Mouse (Mus musculus) central nervous system, embryonic 18 days (tissue): ENCODE data around the gene Gm14190. TPM values are rescaled to one million over a fixed set of nuclear protein-coding genes. Genes with fewer than 3 reads are reported as not detected.

Experiments used
- polyA plus RNA-seq: library from polyadenylated mRNA; depleted of rRNA; stranded (reverse); fragments of >200 nt; gene quantifications from 2 replicates; pipeline ENCODE4 v1.2.3, GENCODE M21; 2012; rRNA removed

Gm14190 gene
- not detected in 2 replicates for polyA plus RNA-seq

GRCm38 (mm10) chr11:99690463-99690862 lies at the start of gene Gm14190:
Gene Gm14190, minus strand, starts transcription at chr11:99690740.

DNA sequence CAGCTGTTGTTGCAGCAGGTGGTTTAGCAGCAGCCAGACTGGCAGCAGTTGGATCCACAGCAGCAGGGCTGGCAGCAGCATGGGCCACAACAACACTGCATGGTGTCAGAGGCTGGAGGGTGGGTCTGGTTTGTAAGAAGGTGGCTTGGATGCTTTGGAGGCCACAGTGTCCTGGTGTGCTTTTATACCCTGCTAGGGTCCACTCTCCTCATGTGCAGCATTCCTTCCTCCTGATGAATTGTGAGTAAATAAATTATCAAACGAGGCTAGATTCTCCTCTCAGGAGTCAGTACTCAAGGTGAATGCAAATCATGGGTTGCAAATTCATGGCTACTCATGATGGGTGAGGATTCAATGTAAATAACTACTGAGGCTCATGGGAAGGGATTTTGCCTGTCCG lies 43.6 kb upstream of the Gm14190 start, which contains the start of gene Gm14180:
TSS of gene Gm14180 (minus strand) at position 101 of the 400 bp plus-strand sequence.

GRCm38 (mm10) chr11:99665860-99666259 lies 24.7 kb downstream of the Gm14190 start, which contains the start of gene Krtap4-6:
Gene Krtap4-6, minus strand, starts transcription at chr11:99665960.

GRCm38 (mm10) chr11:99658467-99659010 lies 32.0 kb downstream of the Gm14190 start, which contains the start of gene Gm11563:
Gene Gm11563, minus strand, starts transcription at chr11:99658960.

DNA sequence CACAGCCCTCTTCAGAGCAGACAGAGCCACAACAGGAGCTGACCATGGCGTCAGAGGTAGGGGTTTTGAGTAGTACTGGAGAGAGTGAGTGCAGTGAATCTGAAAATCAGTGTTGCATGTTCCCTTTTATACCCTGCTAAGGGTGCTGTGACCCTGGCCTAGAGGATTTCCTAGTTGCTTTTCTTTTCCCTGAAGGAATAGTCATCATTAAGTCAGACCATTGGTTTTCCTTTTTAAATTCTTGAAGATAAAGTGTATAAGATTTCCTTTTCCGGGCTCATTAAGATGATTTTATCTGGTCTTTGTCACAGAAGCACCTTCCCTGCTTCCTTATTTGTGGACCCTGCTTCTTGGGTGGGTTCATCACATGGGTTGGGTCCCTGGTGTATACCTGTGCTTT lies 40.4 kb downstream of the Gm14190 start, which contains the start of gene Gm11555:
TSS of gene Gm11555 (minus strand) at position 101 of the 400 bp plus-strand sequence.

DNA sequence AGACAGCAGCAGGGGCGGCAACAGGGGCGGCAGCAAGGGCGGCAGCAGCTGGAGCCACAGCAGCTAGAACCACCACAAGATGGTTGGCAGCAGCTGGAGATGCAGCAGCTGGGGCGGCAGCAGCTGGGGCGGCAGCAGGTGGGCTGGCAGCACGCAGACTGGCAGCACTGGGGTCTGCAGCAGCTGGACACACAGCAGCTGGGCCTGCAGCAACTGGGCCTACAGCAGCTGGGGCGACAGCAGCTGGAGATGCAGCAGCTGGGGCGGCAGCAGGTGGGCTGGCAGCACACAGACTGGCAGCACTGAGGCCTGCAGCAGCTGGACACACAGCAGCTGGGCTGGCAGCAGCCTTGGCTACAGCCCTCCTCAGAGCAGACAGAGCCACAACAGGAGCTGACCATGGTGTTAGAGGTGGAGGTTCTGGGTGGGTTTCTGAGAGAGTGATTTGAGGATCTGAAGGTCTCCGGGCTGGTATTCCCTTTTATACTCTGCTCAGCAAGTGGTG lies 46.9 kb downstream of the Gm14190 start, which contains the start of gene Krtap4-7:
TSS of gene Krtap4-7 (minus strand) at position 455 of the 505 bp plus-strand sequence.

Other genes starting within 250 kb of the Gm14190 start
- gene Krt23, start 197.6 kb downstream of the Gm14190 start, polyA plus RNA-seq = 0.06 and 0.16 TPM in 2 replicates
- not detected in 2 replicates for gene Krt39, start 169.4 kb downstream of the Gm14190 start, polyA plus RNA-seq
- not detected in 2 replicates for gene Krt40, start 147.6 kb downstream of the Gm14190 start, polyA plus RNA-seq
- gene Krtap3-3, start 139.9 kb downstream of the Gm14190 start, polyA plus RNA-seq = not detected in 2 replicates
- not detected in 2 replicates for gene Krtap3-2, start 133.9 kb downstream of the Gm14190 start, polyA plus RNA-seq
- not detected in 2 replicates for gene Gm11939, start 131.3 kb downstream of the Gm14190 start, polyA plus RNA-seq
- not detected in 2 replicates for gene Krtap3-1, start 124.1 kb downstream of the Gm14190 start, polyA plus RNA-seq
- gene Krtap1-5, start 109.7 kb downstream of the Gm14190 start, polyA plus RNA-seq = not detected in 2 replicates
- gene Krtap1-4, start 107.1 kb downstream of the Gm14190 start, polyA plus RNA-seq = not detected in 2 replicates
- gene Krtap1-3, start 99.4 kb downstream of the Gm14190 start, polyA plus RNA-seq = not detected in 2 replicates
- not detected in 2 replicates for gene Krtap9-3, start 92.6 kb downstream of the Gm14190 start, polyA plus RNA-seq
- gene Gm11938, start 87.4 kb downstream of the Gm14190 start, polyA plus RNA-seq = not detected in 2 replicates
- not detected in 2 replicates for gene Gm11937, start 80.6 kb downstream of the Gm14190 start, polyA plus RNA-seq
- not detected in 2 replicates for gene Krtap2-4, start 75.9 kb downstream of the Gm14190 start, polyA plus RNA-seq
- not detected in 2 replicates for gene Gm11562, start 70.3 kb downstream of the Gm14190 start, polyA plus RNA-seq
- not detected in 2 replicates for gene Krtap4-1, start 62.5 kb downstream of the Gm14190 start, polyA plus RNA-seq
- not detected in 2 replicates for gene Krtap4-2, start 55.7 kb downstream of the Gm14190 start, polyA plus RNA-seq
- not detected in 2 replicates for gene Krtap4-7, start 46.7 kb downstream of the Gm14190 start, polyA plus RNA-seq
- gene Gm11555, start 40.5 kb downstream of the Gm14190 start, polyA plus RNA-seq = not detected in 2 replicates
- not detected in 2 replicates for gene Gm11563, start 31.8 kb downstream of the Gm14190 start, polyA plus RNA-seq
- not detected in 2 replicates for gene Krtap4-6, start 24.8 kb downstream of the Gm14190 start, polyA plus RNA-seq
- not detected in 2 replicates for gene Gm14180, start 43.5 kb upstream of the Gm14190 start, polyA plus RNA-seq
- not detected in 2 replicates for gene Gm11595, start 82.2 kb upstream of the Gm14190 start, polyA plus RNA-seq
- not detected in 2 replicates for gene Krtap4-8, start 90.0 kb upstream of the Gm14190 start, polyA plus RNA-seq
- gene Krtap4-9, start 94.5 kb upstream of the Gm14190 start, polyA plus RNA-seq = not detected in 2 replicates
- gene Gm11596, start 102.7 kb upstream of the Gm14190 start, polyA plus RNA-seq = not detected in 2 replicates
- 0.07 TPM in 1 of 2 replicates, not detected in the other for gene Gm11569, start 108.2 kb upstream of the Gm14190 start, polyA plus RNA-seq
- gene Gm11554, start 113.7 kb upstream of the Gm14190 start, polyA plus RNA-seq = not detected in 2 replicates
- not detected in 2 replicates for gene Krtap4-13, start 119.2 kb upstream of the Gm14190 start, polyA plus RNA-seq
- gene Gm11564, start 124.9 kb upstream of the Gm14190 start, polyA plus RNA-seq = not detected in 2 replicates
- not detected in 2 replicates for gene 2300003K06Rik, start 147.3 kb upstream of the Gm14190 start, polyA plus RNA-seq
- gene Krtap4-16, start 160.9 kb upstream of the Gm14190 start, polyA plus RNA-seq = not detected in 2 replicates
- gene Gm11568, start 167.2 kb upstream of the Gm14190 start, polyA plus RNA-seq = not detected in 2 replicates
- not detected in 2 replicates for gene Gm11559, start 173.7 kb upstream of the Gm14190 start, polyA plus RNA-seq
- not detected in 2 replicates for gene Krtap9-1, start 182.6 kb upstream of the Gm14190 start, polyA plus RNA-seq
- gene Gm11567, start 188.4 kb upstream of the Gm14190 start, polyA plus RNA-seq = not detected in 2 replicates
- gene Krtap31-1, start 217.2 kb upstream of the Gm14190 start, polyA plus RNA-seq = 0.13 TPM in 1 of 2 replicates, not detected in the other
- gene Gm11565, start 224.0 kb upstream of the Gm14190 start, polyA plus RNA-seq = not detected in 2 replicates
- not detected in 2 replicates for gene Krtap31-2, start 245.6 kb upstream of the Gm14190 start, polyA plus RNA-seq